Mouse (Mus musculus): ENCODE data around the gene Pbx1. TPM values are rescaled to one million over a fixed set of nuclear protein-coding genes. Genes with fewer than 3 reads are reported as not detected.
A peak's percentile ranks its signal among the peaks of the same experiment; 100 is the strongest.

Gene Pbx1
- polyA plus RNA-seq, 1 experiment from 2014 or later, result 23.2 TPM

- ATAC-seq (ENCODE audit: low FRiP score, low TSS enrichment), result no peak
Observed at GRCm38 (mm10) chr1:168390748-168391147, 41.3 kb downstream of the Pbx1 start.

GRCm38 (mm10) chr1:168386159-168386558 lies 45.9 kb downstream of the Pbx1 start:
- Histone ChIP-seq H3K4me2 (replicated peaks; ENCODE audit: low read depth) (no peak overlapping the region), H3K4me3 (ENCODE audit: low read depth, low read length) (no peak overlapping the region), H3K4me1 (replicated peaks; ENCODE audit: control insufficient read depth, insufficient read depth) (peaks cover 22% of the 10 kb centered on the region), H3K36me3 (ENCODE audit: control insufficient read depth, insufficient read depth, low read length) (no peaks in the 10 kb centered on the region), H3K27ac (replicated peaks) (no peak overlapping the region), H3K9me3 (ENCODE audit: control insufficient read depth, low read length) (no peaks in the 10 kb centered on the region), H3K9ac (ENCODE audit: low read length) (no peak overlapping the region), H3K27me3 (ENCODE audit: control insufficient read depth, insufficient read depth, low read length) (no peaks in the 10 kb centered on the region)
- ATAC-seq (ENCODE audit: low FRiP score, low TSS enrichment) (no peak), DNase-seq (ENCODE audit: low spot score) (no peak)
- WGBS, result 45% methylated on average over 6 of the region's 6 CpGs
- TF ChIP-seq EP300 (optimal IDR thresholded peaks at IDR 0.05) (no peak), CTCF (IDR thresholded peaks at IDR 0.05; ENCODE audit: low read depth) (no peak)

More at GRCm38 (mm10) chr1:168390748-168391147, 41.3 kb downstream of the Pbx1 start:
- H3K9ac ChIP-seq (ENCODE audit: low read length), result no peak overlapping the region
- no peak for DNase-seq (ENCODE audit: low spot score)
- peaks cover 11% of the 10 kb centered on the region; the same call in 1 of the 2 replicates for H3K4me1 ChIP-seq (replicated peaks; ENCODE audit: control insufficient read depth, insufficient read depth)
- no peaks in the 10 kb centered on the region for H3K9me3 ChIP-seq (ENCODE audit: control insufficient read depth, low read length)
- no peak overlapping the region for H3K4me2 ChIP-seq (replicated peaks; ENCODE audit: low read depth)
- H3K27me3 ChIP-seq (ENCODE audit: control insufficient read depth, insufficient read depth, low read length), result no peaks in the 10 kb centered on the region
- TF ChIP-seq EP300 (optimal IDR thresholded peaks at IDR 0.05) (no peak), CTCF (IDR thresholded peaks at IDR 0.05; ENCODE audit: low read depth) (no peak)
- H3K27ac ChIP-seq (replicated peaks), result no peak overlapping the region
- no peaks in the 10 kb centered on the region for H3K36me3 ChIP-seq (ENCODE audit: control insufficient read depth, insufficient read depth, low read length)
- no peak overlapping the region for H3K4me3 ChIP-seq (ENCODE audit: low read depth, low read length)

- no peaks in the 10 kb centered on the region for H3K27me3 ChIP-seq (ENCODE audit: control insufficient read depth, insufficient read depth, low read length)
- H3K36me3 ChIP-seq (ENCODE audit: control insufficient read depth, insufficient read depth, low read length), result no peaks in the 10 kb centered on the region
- no peaks in the 10 kb centered on the region for H3K9me3 ChIP-seq (ENCODE audit: control insufficient read depth, low read length)
- H3K4me3 ChIP-seq (ENCODE audit: low read depth, low read length), result no peak overlapping the region
- H3K4me1 ChIP-seq (replicated peaks; ENCODE audit: control insufficient read depth, insufficient read depth), result peaks cover 18% of the 10 kb centered on the region
- no peak overlapping the region for H3K9ac ChIP-seq (ENCODE audit: low read length)
- H3K27ac ChIP-seq (replicated peaks), result peak overlapping the region; percentile 36; the same call in 1 of the 2 replicates
- H3K4me2 ChIP-seq (replicated peaks; ENCODE audit: low read depth), result no peak overlapping the region
- no peak for TF ChIP-seq CTCF (IDR thresholded peaks at IDR 0.05; ENCODE audit: low read depth)
- no peak for TF ChIP-seq EP300 (optimal IDR thresholded peaks at IDR 0.05)
- ATAC-seq (ENCODE audit: low FRiP score, low TSS enrichment) (no peak), DNase-seq (ENCODE audit: low spot score) (no peak)
- WGBS, result 32% methylated on average over 6 of the region's 6 CpGs
Observed at GRCm38 (mm10) chr1:168384594-168384955, 47.5 kb downstream of the Pbx1 start.

GRCm38 (mm10) chr1:168383832-168384593 lies 48.1 kb downstream of the Pbx1 start:
- no peak overlapping the region for H3K9ac ChIP-seq (ENCODE audit: low read length)
- no peak for DNase-seq (ENCODE audit: low spot score)
- H3K36me3 ChIP-seq (ENCODE audit: control insufficient read depth, insufficient read depth, low read length), result no peaks in the 10 kb centered on the region
- ATAC-seq (ENCODE audit: low FRiP score, low TSS enrichment), result no peak
- H3K9me3 ChIP-seq (ENCODE audit: control insufficient read depth, low read length), result no peaks in the 10 kb centered on the region
- WGBS, result 55% methylated on average over 5 of the region's 5 CpGs
- TF ChIP-seq CTCF (IDR thresholded peaks at IDR 0.05; ENCODE audit: low read depth) (no peak), EP300 (optimal IDR thresholded peaks at IDR 0.05) (no peak)
- H3K4me3 ChIP-seq (ENCODE audit: low read depth, low read length), result no peak overlapping the region
- no peak overlapping the region for H3K4me2 ChIP-seq (replicated peaks; ENCODE audit: low read depth)
- peak overlapping the region; percentile 36; the same call in 1 of the 2 replicates for H3K27ac ChIP-seq (replicated peaks)
- H3K27me3 ChIP-seq (ENCODE audit: control insufficient read depth, insufficient read depth, low read length), result no peaks in the 10 kb centered on the region
- H3K4me1 ChIP-seq (replicated peaks; ENCODE audit: control insufficient read depth, insufficient read depth), result peaks cover 18% of the 10 kb centered on the region

GRCm38 (mm10) chr1:168382823-168383157 lies 49.3 kb downstream of the Pbx1 start:
- Histone ChIP-seq H3K4me1 (replicated peaks; ENCODE audit: control insufficient read depth, insufficient read depth) (peaks cover 18% of the 10 kb centered on the region), H3K27ac (replicated peaks) (peak overlapping the region; percentile 40; the same call in 1 of the 2 replicates), H3K4me2 (replicated peaks; ENCODE audit: low read depth) (no peak overlapping the region), H3K4me3 (ENCODE audit: low read depth, low read length) (no peak overlapping the region), H3K36me3 (ENCODE audit: control insufficient read depth, insufficient read depth, low read length) (no peaks in the 10 kb centered on the region), H3K9ac (ENCODE audit: low read length) (0 out of 2 replicates have a peak overlapping the region, but pooled peaks have one; percentile 9), H3K9me3 (ENCODE audit: control insufficient read depth, low read length) (no peaks in the 10 kb centered on the region), H3K27me3 (ENCODE audit: control insufficient read depth, insufficient read depth, low read length) (no peaks in the 10 kb centered on the region)
- DNase-seq (ENCODE audit: low spot score) (peak; percentile 47), ATAC-seq (ENCODE audit: low FRiP score, low TSS enrichment) (peak; percentile 62; the same call in 1 of the 2 replicates)
- TF ChIP-seq CTCF (IDR thresholded peaks at IDR 0.05; ENCODE audit: low read depth) (no peak), EP300 (optimal IDR thresholded peaks at IDR 0.05) (no peak)
- 13% methylated on average over 4 of the region's 4 CpGs for WGBS

- peak; percentile 51 for ATAC-seq (ENCODE audit: low FRiP score, low TSS enrichment)
- Histone ChIP-seq H3K4me3 (ENCODE audit: low read depth, low read length) (no peak overlapping the region), H3K4me2 (replicated peaks; ENCODE audit: low read depth) (no peak overlapping the region), H3K27ac (replicated peaks) (peak overlapping the region; percentile 40), H3K27me3 (ENCODE audit: control insufficient read depth, insufficient read depth, low read length) (no peaks in the 10 kb centered on the region), H3K36me3 (ENCODE audit: control insufficient read depth, insufficient read depth, low read length) (no peaks in the 10 kb centered on the region), H3K9me3 (ENCODE audit: control insufficient read depth, low read length) (no peaks in the 10 kb centered on the region), H3K9ac (ENCODE audit: low read length) (no peak overlapping the region), H3K4me1 (replicated peaks; ENCODE audit: control insufficient read depth, insufficient read depth) (peaks cover 18% of the 10 kb centered on the region)
- DNase-seq (ENCODE audit: low spot score), result no peak
- 40% methylated on average over 9 of the region's 9 CpGs for WGBS
- TF ChIP-seq CTCF (IDR thresholded peaks at IDR 0.05; ENCODE audit: low read depth) (no peak), EP300 (optimal IDR thresholded peaks at IDR 0.05) (no peak)
Observed at GRCm38 (mm10) chr1:168382106-168382822, 49.8 kb downstream of the Pbx1 start.
